Comparison of ENCODE assay signal across 8 mouse cellular contexts in genomic region chr9:46282631-46283436, GRCm38 (mm10). TPM values are rescaled to one million over a fixed set of nuclear protein-coding genes. Genes with fewer than 3 reads are reported as not detected.
DNase-seq lines count a peak whose midpoint lies in the region; ATAC-seq lines count a peak whose summit lies in the region.

Gene Bud13 (plus strand): TSS chr9:46283008.

- peak within 1 kb of the TSS; percentile 86 for H3K4me2 ChIP-seq in hindbrain, embryonic 16.5 days (ENCODE audit: low read length)

- no peaks in the 10 kb centered on the region for H3K27me3 ChIP-seq in hindbrain, embryonic 16.5 days (replicated peaks; ENCODE audit: control insufficient read depth, insufficient read depth, low read length)

- peak within 1 kb of the TSS; percentile 88 for H3K9ac ChIP-seq in hindbrain, embryonic 16.5 days (ENCODE audit: low read depth, low read length)

- H3K27ac ChIP-seq in hindbrain, embryonic 16.5 days (ENCODE audit: low read depth, low read length) = peak within 1 kb of the TSS; percentile 82
- peak within 1 kb of the TSS; percentile 42 for H3K27ac ChIP-seq in macrophage

- under 1% methylated on average over 55 of the region's 55 CpGs for WGBS in hindbrain, embryonic 16.5 days
- WGBS in macrophage (ENCODE audit: missing documents) = under 1% methylated on average over 54 of the region's 55 CpGs

- H3K9me3 ChIP-seq in hindbrain, embryonic 16.5 days (ENCODE audit: control insufficient read depth, low read length) = no peaks in the 10 kb centered on the region

- peak; percentile 80 for DNase-seq in WW6 (ENCODE audit: low read depth, low spot score)
- DNase-seq in cerebellum, postnatal 4 days (ENCODE audit: low spot score in 2 of 2) = peak; percentile 96 to 99
- peak; percentile 96 for DNase-seq in gastrocnemius, adult 18-20 months (ENCODE audit: low spot score)
- peak; percentile 93 to 95 for DNase-seq in left cerebral cortex, adult 18-20 months (ENCODE audit: low spot score in 2 of 2)
- peak; percentile 92 for DNase-seq in right cerebral cortex, adult 18-20 months
- peak; percentile 90 for DNase-seq in urinary bladder, postnatal 10 days (ENCODE audit: low spot score)

- peak within 1 kb of the TSS; percentile 93 for H3K4me3 ChIP-seq in hindbrain, embryonic 16.5 days (ENCODE audit: low read length)
- H3K4me3 ChIP-seq in macrophage (ENCODE audit: inconsistent target) = peak within 1 kb of the TSS; percentile 69

- peak; percentile 95 for ATAC-seq in hindbrain, embryonic 16.5 days

- peaks cover 7% of the 10 kb centered on the region for H3K4me1 ChIP-seq in hindbrain, embryonic 16.5 days (ENCODE audit: control insufficient read depth, insufficient read depth, low read depth, low read length)

- peaks cover 20% of the 10 kb centered on the region for H3K79me2 ChIP-seq in macrophage (ENCODE audit: inconsistent target)

- H3K36me3 ChIP-seq in hindbrain, embryonic 16.5 days (ENCODE audit: control insufficient read depth, insufficient read depth, low read length) = peaks cover 31% of the 10 kb centered on the region
- H3K36me3 ChIP-seq in macrophage (ENCODE audit: inconsistent target) = peaks cover 39% of the 10 kb centered on the region

RNA-seq across cellular contexts. Expression of gene Bud13, which starts in this region (rescaled TPM):
- total RNA-seq in gastrocnemius, adult 18-20 months (2021) = 10 to 100 TPM; 10.1 to 12.9 TPM
- polyA plus RNA-seq in hindbrain, embryonic 16.5 days (2015; fragmentation: Nextera tagmentation; extraction: Ambion mirVana) = 15.1 and 17.1 TPM in 2 replicates
- 10 to 100 TPM; 11.2 to 12.0 TPM for total RNA-seq in left cerebral cortex, adult 18-20 months (2021)
- 10 to 100 TPM in 19 of 26 experiments, 1 to 10 TPM in 7; 2.8 to 24.3 (median 13.7) TPM for total RNA-seq in macrophage (2018; cell fraction: chromatin; rRNA removed)
- 10 to 100 TPM in 14 of 26 experiments, 1 to 10 TPM in 12; 6.6 to 14.0 (median 11.2) TPM for total RNA-seq in macrophage (2018; cell fraction: cytosol; rRNA removed)
- total RNA-seq in macrophage (2018; cell fraction: nucleus; rRNA removed) = 10 to 100 TPM in 11 of 26 experiments, 1 to 10 TPM in 15; 2.5 to 16.7 (median 9.3) TPM
- 9.0 to 26.1 TPM (median 11.5 TPM) in 3 replicates for polyA plus RNA-seq in macrophage (2018)

Comparison
In these comparisons a context has a peak if more than half of its experiments do, and no peak if none do; other contexts are left out.
1. Peak in every context shown above with its lines: DNase-seq, ATAC-seq, H3K4me3 ChIP-seq and H3K27ac ChIP-seq.